Comparison of ENCODE assay signal across 9 mouse cellular contexts in the genomic region with DNA sequence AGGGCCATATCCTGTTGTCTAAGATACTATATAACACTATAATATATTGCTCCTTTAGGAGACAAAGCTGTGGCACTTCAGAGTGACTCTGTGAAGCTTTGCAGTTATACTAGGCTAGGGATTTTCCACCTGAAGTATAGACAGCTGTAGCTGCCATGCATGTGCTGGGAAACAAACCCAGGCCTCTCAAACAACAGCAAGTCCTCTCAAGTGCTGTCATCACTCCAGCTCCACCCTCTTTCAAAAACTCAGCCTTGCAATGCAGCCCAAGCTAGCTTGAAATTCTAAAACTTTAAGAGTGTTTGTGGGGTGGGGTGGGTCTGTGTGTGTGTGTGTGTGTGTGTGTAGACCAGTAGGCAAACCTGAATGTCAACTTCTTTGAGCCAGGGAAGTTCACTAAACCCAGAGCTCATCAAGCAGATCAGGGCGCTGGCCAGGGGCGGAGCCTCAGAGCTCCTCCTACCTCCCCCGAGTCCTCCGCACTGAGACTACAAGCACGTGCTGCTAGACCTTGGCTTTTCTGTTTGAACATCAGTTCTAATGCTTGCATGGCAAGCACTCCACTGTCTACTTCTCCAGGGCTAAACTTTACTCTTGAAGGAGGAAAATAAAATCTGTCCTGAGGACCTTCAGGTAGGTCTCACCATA. TPM values are rescaled to one million over a fixed set of nuclear protein-coding genes. Genes with fewer than 3 reads are reported as not detected.
DNase-seq lines count a peak whose midpoint lies in the region; ATAC-seq and TF ChIP-seq lines count a peak whose summit lies in the region.
"Had no signal": no experiment of that assay in that cellular context is flagged by ENCODE, and none has a peak within 500 bp of the region (broad histone marks: within the 10 kb centered on the region; RNA-seq: fewer than 3 reads in every experiment).

No protein-coding gene starts in this region.

- peaks cover 50% of the 10 kb centered on the region for H3K27me3 ChIP-seq in heart, embryonic 12.5 days (replicated peaks)
- H3K27me3 ChIP-seq in heart, adult 2 months (ENCODE audit: control insufficient read depth, insufficient read depth, low read length) = no peaks in the 10 kb centered on the region; the same call in 1 of the 2 replicates

- ATAC-seq in heart, embryonic 12.5 days (ENCODE audit: insufficient number of reproducible peaks, low FRiP score) = peak; percentile 84
- ATAC-seq in erythroblast, adult 5-6 weeks (replicated peaks; ENCODE audit: low FRiP score, poor library complexity, severe bottlenecking) = peak; percentile 76
- ATAC-seq in megakaryocyte progenitor cell, adult 5-6 weeks (replicated peaks; ENCODE audit: poor library complexity) = peak; percentile 68

- H3K4me2 ChIP-seq in heart, embryonic 12.5 days = peak overlapping the region; percentile 29; the same call in 1 of the 2 replicates

- H3K79me2 ChIP-seq in heart, adult 2 months (replicated peaks; ENCODE audit: control insufficient read depth, insufficient read depth, low read length) = no peaks in the 10 kb centered on the region

- H3K9me3 ChIP-seq in heart, embryonic 12.5 days (replicated peaks) = no peaks in the 10 kb centered on the region

- no peak overlapping the region for H3K27ac ChIP-seq in heart, embryonic 12.5 days (ENCODE audit: poor library complexity, severe bottlenecking)
- H3K27ac ChIP-seq in heart, adult 2 months = no peak overlapping the region

- TF ChIP-seq EP300 in heart, adult 2 months (IDR thresholded peaks at IDR 0.05; ENCODE audit: insufficient read depth, low read depth, low read length) = no peak

- peaks cover 17% of the 10 kb centered on the region for H3K4me1 ChIP-seq in heart, embryonic 12.5 days (replicated peaks)
- no peaks in the 10 kb centered on the region; the same call in 1 of the 2 replicates for H3K4me1 ChIP-seq in heart, adult 2 months (ENCODE audit: control insufficient read depth, insufficient read depth, low read length)

- no peak overlapping the region for H3K4me3 ChIP-seq in heart, embryonic 12.5 days
- H3K4me3 ChIP-seq in heart, adult 2 months = no peak overlapping the region

- no peak for DNase-seq in heart, adult 2 months
- peak; percentile 46 to 51 for DNase-seq in kidney, postnatal 4 days
- no peak for DNase-seq in gastrocnemius, postnatal 14 days
- DNase-seq in right cerebral cortex, adult 2 months (ENCODE audit: low spot score in 2 of 2) = no peak
- no peak for DNase-seq in ovary, postnatal 36 days (ENCODE audit: low spot score)

- TF ChIP-seq CTCF in heart, adult 2 months (IDR thresholded peaks at IDR 0.05) = no peak

- WGBS in heart, embryonic 12.5 days = 5% methylated on average over 5 of the region's 5 CpGs
- WGBS in heart, adult 2 months = 7% methylated on average over 5 of the region's 5 CpGs

- H3K36me3 ChIP-seq in heart, embryonic 12.5 days = no peaks in the 10 kb centered on the region
- no peaks in the 10 kb centered on the region for H3K36me3 ChIP-seq in heart, adult 2 months (ENCODE audit: control insufficient read depth, insufficient read depth, low read length)

- no peak overlapping the region for H3K9ac ChIP-seq in heart, embryonic 12.5 days
- H3K9ac ChIP-seq in heart, adult 2 months (ENCODE audit: low read depth, low read length) = no peak overlapping the region

- intact Hi-C loops in heart, adult 2 months (cut with DNase I) = no loop called here
- intact Hi-C loops in gastrocnemius, postnatal 14 days (cut with DNase I; ENCODE audit: low total_unique reads) = no loop called here

- no peak for TF ChIP-seq POLR2A in heart, adult 2 months (IDR thresholded peaks at IDR 0.05; ENCODE audit: insufficient read depth, low read depth, low read length)

RNA-seq across cellular contexts. Expression of gene Asb17, which starts 5.5 kb away (rescaled TPM):
- 0.32 and 0.70 TPM in 2 replicates for polyA plus RNA-seq in heart, embryonic 12.5 days (2016; fragmentation: Nextera tagmentation; extraction: Ambion mirVana)
- total RNA-seq in heart, adult 2 months (2021) = not detected
- not detected in 2 replicates for polyA plus RNA-seq in heart, adult 2 months (2012; rRNA removed)
- total RNA-seq in erythroblast, adult 5-6 weeks (2015; ENCODE audit: low replicate concordance) = not detected in 2 replicates
- total RNA-seq in erythroblast, adult 5-6 weeks (2017; ENCODE audit: low replicate concordance) = 0.77 and 0.84 TPM in 2 replicates
- total RNA-seq in megakaryocyte progenitor cell, adult 5-6 weeks (2015) = 0.51 and 0.64 TPM in 2 replicates
- 1.2 and 1.8 TPM in 2 replicates for total RNA-seq in megakaryocyte progenitor cell, adult 5-6 weeks (2017)
- total RNA-seq in gastrocnemius, postnatal 14 days (2021) = not detected
- total RNA-seq: heart, postnatal 14 days had no signal

RNA-seq across cellular contexts. Expression of gene Msh4, which starts 56.4 kb away (rescaled TPM):
- polyA plus RNA-seq in heart, embryonic 12.5 days (2016; fragmentation: Nextera tagmentation; extraction: Ambion mirVana) = 0.05 TPM in 1 of 2 replicates, not detected in the other
- under 1 TPM in 1 of 2 experiments, not detected in 1; 0.07 TPM for total RNA-seq in heart, adult 2 months (2021)
- 0.06 TPM in 1 of 2 replicates, not detected in the other for polyA plus RNA-seq in heart, adult 2 months (2012; rRNA removed)
- 1.7 TPM in 1 of 2 replicates, not detected in the other for total RNA-seq in erythroblast, adult 5-6 weeks (2015; ENCODE audit: low replicate concordance)
- total RNA-seq in erythroblast, adult 5-6 weeks (2017; ENCODE audit: low replicate concordance) = 1.4 TPM in 1 of 2 replicates, not detected in the other
- not detected in 2 replicates for total RNA-seq in megakaryocyte progenitor cell, adult 5-6 weeks (2015)
- total RNA-seq in megakaryocyte progenitor cell, adult 5-6 weeks (2017) = 0.25 TPM in 1 of 2 replicates, not detected in the other
- total RNA-seq in gastrocnemius, postnatal 14 days (2021) = under 1 TPM; 0.09 to 0.10 TPM

Comparison
In these comparisons a context has a peak if more than half of its experiments do, and no peak if none do; other contexts are left out.
1. DNase-seq: peak in kidney, postnatal 4 days (2 of 2); none in heart, adult 2 months (0 of 2), gastrocnemius, postnatal 14 days (single experiment), right cerebral cortex, adult 2 months (0 of 2) and ovary, postnatal 36 days (single experiment).
2. Peak in every context shown above with its lines, with median percentiles within 50 percentile points of each other: ATAC-seq.